Mouse (Mus musculus): ENCODE data around the gene Rbm10.

DNA sequence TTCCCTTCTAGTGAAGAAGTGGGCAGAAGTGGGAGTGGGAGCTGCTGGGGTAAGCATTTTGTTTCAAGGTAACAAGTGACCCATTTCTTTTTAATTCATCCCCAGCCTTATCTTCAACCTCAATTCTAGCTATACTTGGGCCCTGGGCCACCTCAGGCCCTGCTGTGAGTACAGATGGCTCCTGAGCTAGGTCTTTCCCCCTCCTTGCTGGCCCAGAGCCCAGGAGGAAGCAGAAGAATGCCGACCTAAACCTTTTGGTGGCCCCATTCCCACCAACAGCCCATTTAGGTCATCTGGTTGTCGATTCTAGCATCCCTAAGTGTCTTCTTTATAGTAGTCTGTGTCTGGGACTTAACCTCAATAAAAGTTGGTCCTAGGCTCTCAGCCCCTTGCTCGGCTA, 74.3 kb downstream of the Rbm10 start:
- TF ChIP-seq CTCF (IDR thresholded peaks at IDR 0.05; ENCODE audit: borderline replicate concordance, insufficient read depth, low read depth, low read length) (no peak), POLR2A (IDR thresholded peaks at IDR 0.05; ENCODE audit: borderline replicate concordance, insufficient read depth, low read length) (no peak)
